Mouse (Mus musculus) heart, postnatal 14 days (tissue): ENCODE results near the gene Emc9. TPM values are rescaled to one million over a fixed set of nuclear protein-coding genes. Genes with fewer than 3 reads are reported as not detected.

Source experiments
- DNase-seq, 2 experiments: peaks; one replicate each; pipeline ENCODE4 v3.0.0; 2021 to 2022
- intact Hi-C: fragments of 180-260 bp; cut with DNase I; formaldehyde crosslinking; loops from one replicate; pipeline ENCODE4 v1.15.1; 2025
- total RNA-seq, 2 experiments: library from RNA; stranded (reverse); gene quantifications; 2 replicates each; pipeline ENCODE4 v1.2.3; 2021

The Emc9 gene
- total RNA-seq, 2 experiments from 2014 or later: 39.9 to 45.0 TPM

DNA sequence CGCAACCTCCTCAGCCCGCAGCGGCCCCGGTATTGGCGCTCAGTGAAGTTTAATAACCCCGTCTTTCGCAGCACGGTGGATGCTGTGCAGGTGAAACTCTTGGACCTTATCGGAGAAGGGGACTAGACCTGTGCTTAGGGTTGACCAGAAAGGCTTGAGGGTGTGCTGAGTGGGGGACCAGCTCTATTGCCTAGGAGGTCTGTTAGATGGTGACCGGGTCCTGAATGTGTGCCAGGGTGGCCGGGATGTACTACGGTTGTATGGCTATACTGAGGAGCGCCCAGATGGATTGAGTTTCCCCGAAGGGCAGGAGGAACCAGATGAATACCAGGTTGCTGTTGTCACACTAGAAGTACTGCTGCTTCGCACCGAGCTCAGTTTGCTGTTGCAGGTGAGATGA lies 7.1 kb upstream of the Emc9 start:
- peak in 1 of 2 experiments; percentile 19 for DNase-seq
- intact Hi-C loops: no loop called here

GRCm38 (mm10) chr14:55591331-55591891 lies 6.3 kb upstream of the Emc9 start, which contains the start of gene Rnf31:
Gene Rnf31, plus strand, starts transcription at chr14:55591708.
- peak; percentile 92 to 93 for DNase-seq
- intact Hi-C loops: no loop called here

- DNase-seq: peak; percentile 92 to 93
- intact Hi-C loops: no loop called here
Measured at GRCm38 (mm10) chr14:55590748-55591330, 5.7 kb upstream of the Emc9 start, which contains the start of gene Psme2. Gene Psme2, minus strand, starts transcription at chr14:55591113.

DNA sequence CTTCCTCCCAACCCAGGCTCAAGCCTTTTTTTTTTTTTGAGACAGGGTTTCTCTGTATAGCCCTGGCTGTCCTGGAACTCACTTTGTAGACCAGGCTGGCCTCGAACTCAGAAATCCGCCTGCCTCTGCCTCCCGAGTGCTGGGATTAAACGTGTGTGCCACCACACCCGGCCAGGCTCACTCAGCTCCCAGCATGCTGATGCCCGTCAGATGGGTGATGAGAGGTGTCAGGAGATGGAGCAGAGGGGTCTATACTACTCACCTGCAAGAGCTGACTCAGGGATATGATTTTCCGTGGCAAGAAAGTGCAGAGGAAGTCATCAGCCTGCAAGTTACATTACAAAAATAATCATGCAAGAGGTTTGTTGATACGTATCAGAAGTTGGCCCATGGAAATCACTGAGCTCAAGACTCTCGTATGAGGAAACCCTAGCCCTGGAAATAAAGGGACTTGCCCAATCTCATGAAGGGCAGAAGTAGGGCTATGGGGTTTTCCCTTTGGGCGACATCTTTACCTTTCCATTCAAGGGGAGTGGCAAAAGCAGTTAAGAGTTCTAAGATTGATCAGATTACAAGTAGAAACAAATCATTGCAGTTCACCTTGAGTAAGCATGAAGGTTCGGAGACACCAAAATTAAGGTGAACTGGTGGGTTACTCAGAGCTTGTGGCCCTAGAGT lies 4.8 kb upstream of the Emc9 start:
- intact Hi-C loops: no loop called here
- DNase-seq: no peak

DNA sequence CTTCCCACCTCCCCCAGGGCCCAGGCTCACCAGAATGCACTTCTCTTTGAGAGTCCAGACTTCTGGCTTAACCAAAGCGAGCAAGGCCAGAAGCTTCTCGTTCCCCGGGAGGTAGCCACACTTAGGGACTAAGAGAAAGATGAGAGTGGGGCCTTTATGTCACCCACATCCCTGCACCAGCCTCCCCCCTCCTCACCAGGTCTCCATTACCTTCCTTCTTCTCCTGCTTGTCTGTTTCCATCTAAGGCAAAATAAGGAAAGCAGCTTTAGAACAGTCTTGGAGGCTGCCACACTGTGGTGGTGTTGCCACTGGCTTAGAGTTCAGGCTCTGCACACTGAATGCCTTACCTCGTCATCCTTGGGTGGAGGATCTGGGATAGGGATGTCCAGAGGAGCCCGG lies 4.2 kb upstream of the Emc9 start:
- intact Hi-C loops: no loop called here
- DNase-seq: no peak

DNA sequence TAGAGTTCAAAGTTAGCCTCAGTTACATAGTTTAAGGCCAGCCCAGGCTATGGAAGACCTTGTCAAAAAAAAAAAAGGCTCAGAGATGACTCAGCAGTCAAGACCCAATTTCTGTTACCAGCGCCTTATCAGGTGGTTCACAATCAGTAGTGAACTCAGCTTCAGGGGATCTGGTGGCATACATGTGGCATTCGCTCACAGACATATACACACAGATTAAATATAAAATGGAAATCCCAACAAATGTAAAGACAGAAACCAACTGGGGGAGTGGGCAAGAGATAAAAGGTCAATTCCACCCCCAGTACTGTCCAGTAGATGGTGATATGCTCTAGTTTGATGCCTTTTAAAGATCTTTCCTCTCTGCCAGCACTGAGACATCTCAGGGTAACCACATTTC lies 1.0 kb upstream of the Emc9 start:
- intact Hi-C loops: no loop called here
- no peak for DNase-seq

DNA sequence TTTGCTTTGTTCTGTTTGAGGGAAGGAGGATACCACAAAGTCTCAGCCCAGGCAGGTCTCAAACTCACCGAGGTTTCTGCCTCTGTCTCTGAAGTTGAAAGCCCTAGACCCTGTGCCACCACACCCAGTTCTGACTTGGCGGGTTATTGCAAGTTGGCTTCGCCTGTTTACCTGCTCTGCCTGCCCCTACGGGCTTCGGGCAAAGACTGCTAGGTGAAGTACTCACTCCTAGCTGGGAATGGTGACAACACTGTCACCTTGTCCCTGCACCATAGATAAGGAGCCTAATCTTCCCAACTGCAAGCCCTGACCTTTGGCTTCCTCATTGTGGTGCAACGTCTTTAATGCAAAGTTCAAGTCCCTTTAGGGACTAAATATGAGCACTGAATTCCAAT lies 461 bp upstream of the Emc9 start:
- no peak for DNase-seq
- intact Hi-C loops: no loop called here

GRCm38 (mm10) chr14:55584303-55584701 lies 800 bp downstream of the Emc9 start:
- intact Hi-C loops: no loop called here
- no peak for DNase-seq

DNA sequence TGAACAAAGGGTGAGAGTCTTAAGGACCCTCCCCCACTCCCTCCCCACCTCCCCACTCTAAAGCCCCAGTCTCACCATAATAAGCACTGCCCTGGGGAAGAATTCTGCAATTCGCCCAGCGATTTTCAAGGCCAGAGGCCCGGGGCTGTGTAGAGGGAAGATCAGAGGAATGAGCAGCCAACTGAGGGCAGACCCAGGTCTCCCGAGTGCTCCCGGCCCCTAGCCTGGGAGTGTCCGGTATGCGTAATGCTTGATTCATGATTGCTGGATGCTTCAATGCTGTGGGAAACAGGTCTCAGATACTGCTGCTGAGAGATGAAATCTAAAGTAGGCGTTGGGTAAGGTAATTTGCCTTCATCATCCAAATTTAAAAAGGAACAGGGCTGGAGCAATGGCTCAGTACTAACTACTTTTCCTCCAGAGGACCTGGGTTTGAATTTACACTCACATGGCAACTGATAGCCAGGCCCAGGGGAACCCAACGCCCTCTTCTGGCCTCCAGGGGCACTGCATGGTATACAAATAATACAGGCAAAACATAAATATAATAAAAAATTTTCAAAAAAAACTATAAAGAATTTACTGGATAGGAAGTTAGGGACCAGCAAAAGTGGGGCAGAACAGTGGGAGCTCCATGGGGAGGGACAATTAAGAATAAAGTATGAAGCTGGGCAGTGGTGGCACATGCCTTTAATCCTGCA lies 3.0 kb downstream of the Emc9 start:
- intact Hi-C loops: no loop called here
- DNase-seq: no peak

DNA sequence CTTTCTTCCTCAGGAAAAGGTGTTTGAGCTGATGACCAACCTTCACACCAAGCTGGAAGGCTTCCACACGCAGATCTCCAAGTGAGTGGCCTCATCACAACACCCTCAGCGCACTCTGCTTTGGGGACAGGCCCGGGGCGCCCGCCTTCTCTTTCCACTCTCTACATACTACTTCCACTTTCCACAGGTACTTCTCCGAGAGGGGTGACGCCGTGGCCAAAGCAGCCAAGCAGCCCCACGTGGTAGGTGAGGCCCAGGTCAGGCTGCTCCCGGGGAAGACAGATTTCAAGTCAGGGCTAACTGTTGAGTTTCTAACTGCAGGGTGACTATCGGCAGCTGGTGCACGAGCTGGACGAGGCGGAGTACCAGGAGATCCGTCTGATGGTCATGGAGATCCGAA lies 4.4 kb downstream of the Emc9 start:
- DNase-seq: no peak
- intact Hi-C loops: no loop called here

- intact Hi-C loops: no loop called here
- no peak for DNase-seq
Measured at GRCm38 (mm10) chr14:55579511-55580496, 5.3 kb downstream of the Emc9 start.

DNA sequence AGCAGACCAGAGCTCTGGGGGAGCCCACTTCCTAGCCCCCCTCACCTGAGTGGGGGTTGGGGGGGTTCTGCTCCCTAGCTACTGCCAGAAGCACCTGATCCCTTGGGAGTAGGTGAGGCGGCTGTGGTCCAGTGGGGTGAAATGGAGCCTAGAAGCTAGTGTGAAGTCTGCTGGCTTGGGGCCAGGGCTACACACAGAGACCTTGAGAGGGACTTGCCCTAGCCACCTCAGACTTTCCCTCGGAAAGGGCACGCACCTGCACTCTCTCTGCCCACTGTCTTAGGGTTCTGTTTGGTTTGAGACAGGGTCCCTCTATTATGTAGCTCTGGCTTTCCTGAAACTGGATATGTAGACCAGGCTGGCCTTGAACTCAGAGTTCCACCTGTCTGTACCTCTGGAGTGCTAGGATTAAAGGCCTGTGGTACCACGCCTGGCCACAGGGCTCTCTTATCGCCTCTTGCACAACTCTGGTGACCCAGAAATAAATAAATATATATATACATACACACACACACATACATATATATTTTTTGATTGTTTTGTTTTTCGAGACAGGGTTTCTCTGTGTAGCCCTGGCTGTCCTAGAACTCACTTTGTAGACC lies 6.3 kb downstream of the Emc9 start:
- peak; percentile 61 to 69 for DNase-seq
- intact Hi-C loops: no loop called here

DNA sequence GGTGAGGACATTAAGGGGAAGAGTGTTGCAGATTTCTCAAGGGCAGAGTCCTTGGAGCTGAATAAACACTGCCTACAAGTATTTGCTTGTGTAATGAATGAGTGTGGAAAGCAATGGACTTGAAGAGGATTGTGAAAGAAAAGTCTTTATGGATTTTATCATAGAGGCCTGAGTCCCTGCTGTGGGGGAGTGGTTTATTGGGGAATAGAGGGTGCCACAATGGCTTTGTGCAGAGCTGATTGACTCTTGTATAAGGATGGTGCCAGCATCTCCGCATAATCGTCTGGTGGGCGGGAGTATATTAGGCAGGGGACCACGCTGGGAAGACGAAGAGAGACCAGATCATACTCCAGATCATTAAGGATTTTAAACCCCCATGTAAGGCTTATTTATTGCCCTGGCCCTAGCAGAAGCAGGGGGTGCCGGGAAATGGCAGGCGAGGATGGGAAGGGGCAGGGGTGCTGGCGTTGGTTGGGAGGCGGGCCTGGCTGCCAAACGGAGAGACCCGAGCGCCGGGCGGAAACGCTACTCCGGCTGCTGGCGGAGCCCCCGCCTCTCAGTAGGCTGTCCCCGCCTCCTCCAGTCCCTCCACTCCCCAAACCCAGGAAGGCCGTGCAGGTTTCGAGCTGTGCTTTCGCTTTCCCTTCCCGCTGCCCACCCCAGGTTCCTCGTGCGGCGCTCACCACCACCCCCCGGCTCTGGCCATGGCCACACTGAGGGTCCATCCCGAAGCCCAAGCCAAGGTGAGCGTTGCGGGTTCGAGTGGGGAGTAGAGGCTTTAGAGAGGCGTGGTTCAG lies 7.0 kb downstream of the Emc9 start, which contains the start of gene Psme1:
Gene Psme1 (plus strand): TSS at position 253 of the 797 bp plus-strand sequence.
- DNase-seq: peak; percentile 83 to 85
- intact Hi-C loops: no loop called here

- peak; percentile 33 to 50 for DNase-seq
- intact Hi-C loops: no loop called here
Measured at GRCm38 (mm10) chr14:55576376-55576775, 8.7 kb downstream of the Emc9 start.

DNA sequence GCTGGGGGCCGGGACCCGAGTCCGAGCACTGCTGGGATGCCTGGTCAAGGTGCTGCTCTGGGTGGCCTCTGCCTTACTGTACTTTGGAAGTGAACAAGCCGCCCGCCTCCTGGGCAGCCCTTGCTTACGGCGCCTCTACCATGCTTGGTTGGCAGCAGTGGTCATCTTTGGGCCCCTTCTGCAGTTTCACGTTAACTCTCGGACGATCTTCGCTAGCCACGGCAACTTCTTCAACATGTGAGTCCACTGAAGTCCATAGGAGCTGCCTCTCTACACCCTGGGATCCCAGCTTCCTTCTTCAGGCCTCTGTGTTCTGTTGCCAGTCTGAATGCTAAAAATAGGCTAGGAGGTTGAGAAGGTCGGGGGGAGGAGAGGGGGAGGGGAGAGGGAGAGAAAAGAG lies 9.4 kb downstream of the Emc9 start:
- DNase-seq: peak in 1 of 2 experiments; percentile 45

DNA sequence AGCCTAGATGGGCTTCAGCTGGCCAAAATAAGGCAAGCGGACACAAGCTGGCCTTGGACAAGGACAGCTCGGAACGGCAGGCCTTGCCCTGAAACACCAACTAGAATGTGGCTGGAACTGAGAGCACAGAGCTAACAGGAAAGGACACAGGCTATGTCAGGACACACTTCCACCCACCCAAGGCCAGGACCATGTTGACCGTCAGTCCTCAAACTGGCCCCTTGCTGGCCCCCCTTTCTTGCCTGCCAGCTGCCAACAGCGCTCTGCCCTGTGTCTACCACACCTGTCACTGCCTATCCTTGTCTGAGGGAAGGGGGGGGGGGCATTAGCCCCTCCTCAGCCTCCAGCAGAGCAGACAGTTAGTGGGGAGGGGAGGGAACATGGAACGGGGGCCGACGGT lies 9.8 kb downstream of the Emc9 start, which contains the start of gene Fitm1:
Gene Fitm1 (plus strand): TSS at position 316 of the 400 bp plus-strand sequence.
- DNase-seq: peak; percentile 49 to 70
- intact Hi-C loops: no loop called here

More for the DNA sequence above, 9.4 kb downstream of the Emc9 start:
- intact Hi-C loops: no loop called here

DNA sequence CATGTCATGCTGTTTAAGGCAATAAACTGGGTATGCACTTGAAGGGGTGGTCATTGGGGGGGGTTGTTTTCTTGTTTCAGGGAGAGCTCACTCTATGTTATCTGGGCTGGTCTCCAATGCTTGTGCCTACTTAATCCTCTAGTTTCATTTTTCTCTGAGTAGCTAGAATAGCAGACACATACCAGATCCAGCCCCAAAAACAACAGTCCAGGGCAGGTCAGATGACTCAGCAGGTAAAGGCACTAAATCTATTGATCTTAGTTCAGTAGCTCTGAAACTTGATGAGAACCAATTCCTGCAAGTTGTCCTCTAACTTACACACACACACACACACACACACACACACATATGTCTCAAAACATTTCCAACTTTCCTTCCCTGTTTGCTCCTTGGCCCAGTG lies 13.3 kb downstream of the Emc9 start:
- no peak for DNase-seq
- intact Hi-C loops: no loop called here

- DNase-seq: no peak
- intact Hi-C loops: no loop called here
Measured at GRCm38 (mm10) chr14:55570588-55570987, 14.5 kb downstream of the Emc9 start.

DNA sequence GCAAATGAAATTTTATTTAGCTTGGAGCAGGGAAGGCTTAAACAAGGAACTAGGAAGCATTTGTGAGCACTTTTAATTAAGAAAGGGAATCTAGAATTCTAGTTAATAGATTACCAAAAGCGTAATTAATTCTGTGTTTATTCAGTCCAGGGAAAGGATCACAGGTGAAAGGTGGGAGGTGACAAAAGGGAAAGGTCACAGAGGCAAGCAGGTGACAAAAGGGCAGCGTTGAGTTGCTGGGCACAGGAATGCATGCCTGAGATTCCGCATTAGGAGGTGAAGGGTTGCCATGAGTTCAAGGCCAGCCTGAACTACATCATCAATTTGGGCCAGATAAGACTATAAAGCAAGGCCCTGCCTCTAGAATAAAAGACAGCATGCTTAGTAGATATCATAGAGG lies 17.6 kb downstream of the Emc9 start:
- intact Hi-C loops: no loop called here
- no peak for DNase-seq
